Mouse (Mus musculus) midbrain, embryonic 16.5 days (tissue): ENCODE data around the gene Rprml. TPM values are rescaled to one million over a fixed set of nuclear protein-coding genes. Genes with fewer than 3 reads are reported as not detected.

Experiments used
- ATAC-seq: fragments of 200-750 bp; cut with Nextera tagmentation; 2 replicates; pipeline ENCODE4 v1.8.0; 2017; ENCODE audit warnings: moderate TSS enrichment
- H3K27ac ChIP-seq: fragments of 300-500 bp; sonication (generic); 2 replicates; pipeline ENCODE4 v1.5.1; 2014; ENCODE audit warnings: mild to moderate bottlenecking, low read length, mixed read lengths
- H3K27me3 ChIP-seq: fragments of 300-500 bp; sonication (generic); 2 replicates; pipeline ENCODE4 v1.6.1; 2014; ENCODE audit warnings: low read depth, low read length, mixed read lengths; ENCODE audit not compliant: control insufficient read depth, insufficient read depth
- H3K36me3 ChIP-seq: fragments of 300-500 bp; sonication (generic); 2 replicates; pipeline ENCODE4 v1.6.1; 2014; ENCODE audit warnings: mild to moderate bottlenecking, low read length, moderate library complexity, mixed read lengths; ENCODE audit not compliant: control insufficient read depth, insufficient read depth
- H3K4me1 ChIP-seq: fragments of 300-500 bp; sonication (generic); 2 replicates; pipeline ENCODE4 v1.6.1; 2014; ENCODE audit warnings: mild to moderate bottlenecking, low read length, mixed read lengths; ENCODE audit not compliant: control insufficient read depth, insufficient read depth
- H3K4me2 ChIP-seq: fragments of 300-500 bp; sonication (generic); 2 replicates; pipeline ENCODE4 v1.6.1; 2014; ENCODE audit warnings: mild to moderate bottlenecking, low read length, mixed read lengths
- H3K4me3 ChIP-seq: fragments of 300-500 bp; sonication (generic); 2 replicates; pipeline ENCODE4 v1.5.1; 2014; ENCODE audit warnings: low read depth, mild to moderate bottlenecking, low read length, moderate library complexity, mixed read lengths
- H3K9ac ChIP-seq: fragments of 300-500 bp; sonication (generic); 2 replicates; pipeline ENCODE4 v1.6.1; 2014; ENCODE audit warnings: low read depth, low read length, mixed read lengths
- H3K9me3 ChIP-seq: fragments of 300-500 bp; sonication (generic); replicated peaks from 2 replicates; pipeline ENCODE4 v1.6.1; 2014; ENCODE audit warnings: mild to moderate bottlenecking, low read length, mixed read lengths; ENCODE audit not compliant: control insufficient read depth, poor library complexity, severe bottlenecking
- WGBS: fragments of 180-500 bp; shearing (Covaris S2); extraction: QIAGEN DNeasy Blood & Tissue Kit; methylation state at CpG from one replicate; pipeline ENCODE4 v1.1.7; 2014; 5-methylcytosine and 5-hydroxymethylcytosine counted together
- polyA plus RNA-seq: library from polyadenylated mRNA; unstranded; fragments of >200 nt; fragmentation: Nextera tagmentation; extraction: Ambion mirVana; gene quantifications from 2 replicates; pipeline ENCODE4 v1.2.1, GENCODE M21; 2015

Gene Rprml
- polyA plus RNA-seq: 2.1 and 3.4 TPM in 2 replicates

DNA sequence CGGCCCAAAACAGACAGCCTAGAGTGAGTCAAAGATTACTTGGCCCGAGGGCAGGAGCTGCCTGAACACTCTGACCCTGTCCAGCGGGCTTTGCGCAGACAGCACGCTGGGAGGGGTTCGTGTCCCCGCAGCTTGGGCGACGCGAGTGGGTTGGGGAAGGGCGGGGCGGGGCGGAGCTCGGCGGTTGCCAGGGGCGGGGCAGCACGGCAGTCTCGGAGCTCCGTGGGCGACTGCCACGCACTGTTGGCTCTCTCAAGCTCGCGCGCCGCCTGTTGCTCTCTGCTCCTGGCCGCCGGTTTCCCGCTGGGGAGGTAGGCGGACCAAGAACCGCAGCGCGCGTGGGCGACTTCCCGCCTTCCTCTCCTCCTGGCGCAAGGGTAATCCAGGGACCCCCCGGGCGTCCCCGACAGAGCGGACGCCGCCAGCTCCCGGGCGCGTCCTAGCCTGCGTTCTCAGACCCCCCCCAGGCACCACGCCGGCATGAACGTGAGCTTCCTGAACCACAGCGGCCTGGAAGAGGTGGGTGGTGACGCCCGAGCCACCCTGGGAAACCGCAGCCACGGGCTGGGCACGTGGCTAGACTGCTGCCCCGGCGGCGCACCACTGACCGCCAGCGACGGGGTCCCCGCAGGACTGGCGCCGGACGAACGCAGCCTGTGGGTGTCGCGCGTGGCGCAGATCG is at the start of gene Rprml:
Gene Rprml (plus strand): TSS at position 270 of the 682 bp plus-strand sequence.
- Histone ChIP-seq H3K9me3 (no peaks in the 10 kb centered on the region), H3K36me3 (no peaks in the 10 kb centered on the region), H3K4me2 (peak within 1 kb of the TSS; percentile 84), H3K4me1 (peaks cover 15% of the 10 kb centered on the region), H3K9ac (peak within 1 kb of the TSS; percentile 46), H3K27me3 (peaks cover 70% of the 10 kb centered on the region), H3K27ac (no peak within 1 kb of the TSS), H3K4me3 (peak within 1 kb of the TSS; percentile 48)
- peak; percentile 42; the same call in 1 of the 2 replicates for ATAC-seq
- 1% methylated on average over 65 of the region's 71 CpGs for whole genome bisulfite sequencing

DNA sequence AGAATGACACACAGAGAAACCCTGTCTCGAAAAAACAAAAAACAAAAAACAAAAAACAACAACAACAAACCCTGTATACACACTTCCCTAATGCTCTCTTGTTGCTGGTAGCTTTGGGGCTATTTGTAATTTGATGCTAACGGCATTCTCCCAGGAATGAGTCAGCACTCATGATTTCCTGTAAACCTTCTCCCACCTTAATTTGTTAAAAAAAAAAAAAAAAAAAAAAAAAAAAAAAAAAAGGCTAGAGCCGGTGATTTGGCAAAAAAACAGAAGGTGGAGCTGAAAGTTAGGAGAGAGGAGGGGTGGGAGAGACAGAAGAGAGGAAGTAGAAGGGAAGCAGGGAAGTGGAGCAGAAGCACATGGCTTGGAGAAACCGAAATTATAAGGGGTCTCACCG is 42.8 kb upstream of the Rprml start:
- Histone ChIP-seq H3K36me3 (no peaks in the 10 kb centered on the region), H3K4me2 (no peak overlapping the region), H3K4me3 (no peak overlapping the region), H3K9me3 (no peaks in the 10 kb centered on the region), H3K4me1 (no peaks in the 10 kb centered on the region), H3K27ac (no peak overlapping the region), H3K27me3 (no peaks in the 10 kb centered on the region), H3K9ac (no peak overlapping the region)
- no peak for ATAC-seq
- WGBS: 75% methylated on average over 5 of the region's 5 CpGs

DNA sequence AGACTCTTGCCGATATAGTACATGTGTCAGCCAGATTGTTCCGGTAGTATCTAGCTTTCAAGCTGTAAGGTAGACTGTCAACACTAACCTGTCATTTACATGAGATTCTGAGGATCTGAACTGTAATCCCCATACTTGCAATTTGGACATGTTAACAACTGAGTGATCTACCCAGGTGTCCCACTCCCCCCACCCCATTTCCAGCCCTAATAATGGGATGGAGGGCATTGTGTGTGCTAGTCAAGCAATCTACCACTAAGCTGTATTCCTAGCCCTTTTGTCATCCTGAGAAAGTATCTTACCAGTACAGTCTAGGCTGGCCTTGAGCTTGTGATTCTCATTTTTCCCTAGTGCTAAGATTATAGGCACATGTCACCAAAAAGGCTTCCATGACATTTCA is 38.6 kb upstream of the Rprml start:
- ATAC-seq: no peak
- WGBS: 89% methylated on average over 2 of the region's 2 CpGs
- Histone ChIP-seq H3K4me2 (no peak overlapping the region), H3K4me1 (no peaks in the 10 kb centered on the region), H3K9ac (no peak overlapping the region), H3K27ac (no peak overlapping the region), H3K27me3 (no peaks in the 10 kb centered on the region), H3K9me3 (no peaks in the 10 kb centered on the region), H3K4me3 (no peak overlapping the region), H3K36me3 (no peaks in the 10 kb centered on the region)

DNA sequence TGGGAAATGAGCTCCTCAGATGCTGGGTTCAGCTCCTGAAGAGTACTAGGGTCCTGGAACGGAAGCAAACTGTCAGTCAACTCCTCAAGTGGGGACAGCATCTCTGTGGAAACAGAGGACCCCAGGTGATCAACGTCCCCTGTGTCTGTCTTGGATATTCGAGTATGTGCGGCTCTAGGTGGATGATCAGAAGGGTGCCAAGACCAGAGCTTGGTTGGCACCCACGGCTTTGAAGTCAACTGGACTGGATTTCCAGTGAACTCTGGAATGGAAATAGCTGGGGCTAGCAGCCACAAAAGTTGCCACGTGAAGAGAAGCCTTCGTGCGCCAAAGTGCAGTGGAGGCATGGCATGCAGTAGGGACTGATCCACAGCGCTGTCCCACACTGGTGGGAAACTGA is 28.3 kb upstream of the Rprml start, which contains the start of gene Gm884:
Gene Gm884 (minus strand): TSS at position 101 of the 400 bp plus-strand sequence.
- no peaks in the 10 kb centered on the region for H3K4me1 ChIP-seq
- H3K9ac ChIP-seq: no peak within 1 kb of the TSS
- no peaks in the 10 kb centered on the region for H3K36me3 ChIP-seq
- H3K4me3 ChIP-seq: no peak within 1 kb of the TSS
- no peak within 1 kb of the TSS for H3K27ac ChIP-seq
- H3K9me3 ChIP-seq: no peaks in the 10 kb centered on the region
- no peaks in the 10 kb centered on the region for H3K27me3 ChIP-seq
- ATAC-seq: no peak
- no peak within 1 kb of the TSS for H3K4me2 ChIP-seq
- 80% methylated on average over 9 of the region's 9 CpGs for WGBS

DNA sequence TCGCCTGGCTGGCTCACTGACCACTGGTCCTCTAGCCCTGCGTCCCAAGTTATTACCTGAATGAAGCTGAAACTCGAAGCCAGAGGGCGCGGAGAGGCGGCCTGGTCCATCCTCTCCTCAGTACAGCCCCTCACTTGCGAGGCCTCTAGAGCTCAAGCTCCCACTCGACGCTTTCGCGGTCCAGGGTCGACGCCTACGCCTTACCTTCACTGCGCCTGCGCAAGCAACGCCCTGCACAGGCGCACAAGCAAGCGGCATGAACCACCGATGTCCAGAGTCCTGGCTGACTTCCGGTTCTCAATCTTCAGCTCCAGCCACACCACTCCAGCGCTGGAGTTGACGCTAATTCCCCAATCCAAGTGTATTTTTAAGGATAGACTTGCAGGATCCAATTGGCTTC is 21.9 kb upstream of the Rprml start:
- Histone ChIP-seq H3K36me3 (no peaks in the 10 kb centered on the region), H3K9me3 (no peaks in the 10 kb centered on the region), H3K4me1 (no peaks in the 10 kb centered on the region), H3K9ac (no peak overlapping the region), H3K27ac (no peak overlapping the region), H3K27me3 (no peaks in the 10 kb centered on the region), H3K4me2 (no peak overlapping the region), H3K4me3 (no peak overlapping the region)
- WGBS: 85% methylated on average over 23 of the region's 23 CpGs
- ATAC-seq: no peak

DNA sequence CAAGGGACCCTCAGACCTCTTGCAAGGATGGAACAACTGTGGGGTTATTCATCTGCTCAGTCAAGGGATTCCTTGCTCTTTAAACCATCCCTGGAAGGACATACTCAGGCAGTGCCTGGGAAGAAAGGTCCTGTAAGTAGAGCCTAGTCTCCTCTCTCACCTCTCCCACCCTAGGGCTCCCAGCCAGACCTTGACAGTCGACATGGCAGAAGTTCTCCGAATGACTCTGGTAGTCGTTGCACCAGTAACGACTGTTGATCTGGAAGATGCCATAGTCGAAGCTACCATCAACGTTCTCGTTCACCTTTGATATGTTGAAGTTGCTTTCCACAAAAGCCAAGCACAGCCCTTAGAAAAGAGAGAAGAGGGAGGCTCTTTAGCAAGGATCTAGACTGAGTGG is 14.6 kb upstream of the Rprml start:
- Histone ChIP-seq H3K9me3 (no peaks in the 10 kb centered on the region), H3K27me3 (peaks cover 3% of the 10 kb centered on the region), H3K36me3 (no peaks in the 10 kb centered on the region), H3K27ac (no peak overlapping the region), H3K4me3 (no peak overlapping the region), H3K4me2 (no peak overlapping the region), H3K4me1 (no peaks in the 10 kb centered on the region; the same call in 1 of the 2 replicates), H3K9ac (no peak overlapping the region)
- no peak for ATAC-seq
- WGBS: 91% methylated on average over 7 of the region's 7 CpGs

DNA sequence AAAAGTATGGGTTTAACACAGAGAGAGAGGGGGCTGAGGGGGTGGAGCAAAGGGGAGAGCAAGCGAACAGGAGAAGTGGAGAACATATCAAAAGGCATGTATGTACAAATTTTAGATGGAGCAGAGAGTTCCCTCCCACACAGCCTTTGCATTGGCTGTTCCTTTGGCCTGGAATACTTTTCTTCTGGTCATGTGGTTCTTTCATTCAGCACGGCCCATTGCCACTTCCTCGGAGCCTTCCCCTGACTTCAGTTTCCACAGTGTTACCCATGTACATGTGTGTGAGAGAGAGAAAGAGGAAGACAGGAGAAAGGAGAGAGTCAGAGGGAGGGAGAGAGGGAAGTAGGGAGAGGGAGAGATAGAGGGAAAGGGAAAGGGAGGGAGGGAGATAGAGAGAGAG is 13.9 kb upstream of the Rprml start:
- no peak for ATAC-seq
- 80% methylated on average over 3 of the region's 3 CpGs for WGBS

GRCm38 (mm10) chr11:103636261-103636660 is 13.1 kb upstream of the Rprml start:
- Histone ChIP-seq H3K9ac (no peak overlapping the region), H3K4me1 (no peaks in the 10 kb centered on the region; the same call in 1 of the 2 replicates), H3K9me3 (no peaks in the 10 kb centered on the region), H3K27ac (no peak overlapping the region), H3K4me2 (no peak overlapping the region), H3K27me3 (peaks cover 3% of the 10 kb centered on the region), H3K4me3 (no peak overlapping the region), H3K36me3 (no peaks in the 10 kb centered on the region)
- no peak for ATAC-seq
- WGBS: 90% methylated on average over 6 of the region's 6 CpGs

More for the DNA sequence above, 13.9 kb upstream of the Rprml start:
- Histone ChIP-seq H3K9ac (no peak overlapping the region), H3K4me1 (no peaks in the 10 kb centered on the region; the same call in 1 of the 2 replicates), H3K4me3 (no peak overlapping the region), H3K4me2 (no peak overlapping the region), H3K27ac (no peak overlapping the region), H3K27me3 (peaks cover 3% of the 10 kb centered on the region), H3K36me3 (no peaks in the 10 kb centered on the region), H3K9me3 (no peaks in the 10 kb centered on the region)

GRCm38 (mm10) chr11:103638790-103639189 is 10.6 kb upstream of the Rprml start, which contains the start of gene Lyzl6:
TSS of gene Lyzl6 (minus strand) at chr11:103638890.
- Histone ChIP-seq H3K27me3 (peaks cover 3% of the 10 kb centered on the region), H3K9ac (no peak within 1 kb of the TSS), H3K4me3 (no peak within 1 kb of the TSS), H3K27ac (no peak within 1 kb of the TSS), H3K36me3 (no peaks in the 10 kb centered on the region), H3K4me1 (no peaks in the 10 kb centered on the region; the same call in 1 of the 2 replicates), H3K9me3 (no peaks in the 10 kb centered on the region), H3K4me2 (peak within 1 kb of the TSS; percentile 14; the same call in 1 of the 2 replicates)
- WGBS: 84% methylated on average over 3 of the region's 3 CpGs
- ATAC-seq: no peak
